Mouse (Mus musculus): ENCODE data around the gene Ankrd12.

DNA sequence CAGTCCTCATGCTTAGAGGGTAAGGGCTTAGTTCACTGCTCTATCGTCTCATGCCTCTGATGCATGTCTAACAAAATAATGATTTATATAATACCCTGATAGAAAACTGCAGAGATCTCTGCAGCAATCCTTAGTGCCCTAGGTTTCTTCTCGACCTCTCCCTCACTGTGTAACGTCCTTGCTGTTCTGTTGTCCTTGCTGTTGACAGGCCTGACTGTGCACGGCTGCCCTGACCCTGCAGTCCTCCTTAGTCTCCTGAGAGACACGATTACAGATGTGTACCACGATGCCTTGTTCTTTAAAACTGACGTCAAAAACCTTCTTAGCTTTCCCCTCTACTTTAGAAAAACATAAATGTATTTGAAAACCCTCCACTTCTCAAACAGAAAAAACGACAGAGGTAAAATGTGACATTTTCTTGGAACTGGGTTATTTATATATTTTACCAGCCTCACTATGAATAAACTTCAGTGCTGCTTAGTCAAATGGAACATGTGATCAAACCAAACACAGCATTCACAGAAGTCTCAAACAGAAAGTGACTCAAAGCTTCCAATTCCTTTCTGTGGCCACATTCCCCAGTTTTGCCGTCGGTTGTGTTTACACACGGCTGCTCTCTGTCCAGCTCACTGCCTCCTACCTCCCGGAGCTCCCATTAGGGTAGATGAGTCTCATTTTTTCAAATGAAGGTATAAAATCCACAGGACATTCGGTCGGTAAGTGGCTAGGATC lies 137.3 kb downstream of the Ankrd12 start:
- no peak for TF ChIP-seq CTCF (IDR thresholded peaks at IDR 0.05)
- no peak for TF ChIP-seq POLR2A (IDR thresholded peaks at IDR 0.05; ENCODE audit: insufficient read depth, low read depth, low read length)

Data from heart, adult 2 months (tissue).